ENCODE assay signal across 21 mouse cellular contexts in genomic region chr11:97301406-97301805, GRCm38 (mm10). TPM values are rescaled to one million over a fixed set of nuclear protein-coding genes. Genes with fewer than 3 reads are reported as not detected.
A peak's percentile ranks its signal among the peaks of the same experiment; 100 is the strongest.
DNase-seq lines count a peak whose midpoint lies in the region; ATAC-seq lines count a peak whose summit lies in the region.
"Had no signal": no experiment of that assay in that cellular context is flagged by ENCODE, and none has a peak within 500 bp of the region (broad histone marks: within the 10 kb centered on the region; RNA-seq: fewer than 3 reads in every experiment).

No protein-coding gene starts in this region.

- peaks cover 5% of the 10 kb centered on the region; the same call in 1 of the 2 replicates for H3K4me1 ChIP-seq in embryonic facial prominence, embryonic 15.5 days
- no peaks in the 10 kb centered on the region for H3K4me1 ChIP-seq in embryonic facial prominence, embryonic 10.5 days
- H3K4me1 ChIP-seq in heart, embryonic 14.5 days (ENCODE audit: control insufficient read depth in 2 of 2, insufficient read depth in 2 of 2, low read length in 2 of 2), result peaks cover 10 to 27% of the 10 kb centered on the region in 2 experiments
- peaks cover 12% of the 10 kb centered on the region for H3K4me1 ChIP-seq in lung, embryonic 15.5 days
- H3K4me1 ChIP-seq in stomach, embryonic 16.5 days (ENCODE audit: control insufficient read depth, insufficient read depth, low read length), result peaks cover 21% of the 10 kb centered on the region
- H3K4me1 ChIP-seq: hindbrain, embryonic 12.5 days; liver, embryonic 15.5 days; neural tube, embryonic 13.5 days had no signal

- no peak for DNase-seq in embryonic facial prominence, embryonic 10.5 days (ENCODE audit: low spot score)
- no peak for DNase-seq in heart, adult 11 months
- no peak for DNase-seq in lung, adult 18-20 months
- no peak for DNase-seq in kidney, postnatal 14 days
- DNase-seq: cerebellum, adult 11 months; cerebellum, adult 9-11 months; liver; right cerebral cortex, postnatal 4 days; thymus, adult 18-20 months; thymus, postnatal 36 days had no signal

- H3K27ac ChIP-seq in embryonic facial prominence, embryonic 15.5 days (replicated peaks), result 0 out of 2 replicates have a peak overlapping the region, but pooled peaks have one; percentile 18
- H3K27ac ChIP-seq in embryonic facial prominence, embryonic 10.5 days (replicated peaks), result no peak overlapping the region
- H3K27ac ChIP-seq in heart, embryonic 14.5 days (replicated peaks in 1 of 2; ENCODE audit: control insufficient read depth in 1 of 2, insufficient read depth in 1 of 2, low read depth in 2 of 2, low read length in 2 of 2), result peak overlapping the region; percentile 73 to 93
- H3K27ac ChIP-seq in lung, embryonic 15.5 days, result 0 out of 2 replicates have a peak overlapping the region, but pooled peaks have one; percentile 9
- H3K27ac ChIP-seq in stomach, embryonic 16.5 days (ENCODE audit: low read length), result peak overlapping the region; percentile 93
- H3K27ac ChIP-seq: hindbrain, embryonic 12.5 days; kidney, postnatal 0 days; liver, embryonic 15.5 days; macrophage; midbrain, embryonic 13.5 days; neural tube, embryonic 13.5 days had no signal

- H3K27me3 ChIP-seq in embryonic facial prominence, embryonic 15.5 days, result no peaks in the 10 kb centered on the region
- H3K27me3 ChIP-seq in embryonic facial prominence, embryonic 10.5 days (replicated peaks; ENCODE audit: low read depth, poor library complexity, severe bottlenecking), result no peaks in the 10 kb centered on the region
- no peaks in the 10 kb centered on the region for H3K27me3 ChIP-seq in heart, embryonic 14.5 days (ENCODE audit: control insufficient read depth, insufficient read depth, low read length)
- H3K27me3 ChIP-seq in lung, embryonic 15.5 days, result no peaks in the 10 kb centered on the region
- no peaks in the 10 kb centered on the region for H3K27me3 ChIP-seq in stomach, embryonic 16.5 days (ENCODE audit: control insufficient read depth, insufficient read depth, low read length)
- H3K27me3 ChIP-seq: hindbrain, embryonic 12.5 days; liver, embryonic 15.5 days; midbrain, embryonic 13.5 days; neural tube, embryonic 13.5 days had no signal

- H3K9ac ChIP-seq in embryonic facial prominence, embryonic 15.5 days, result no peak overlapping the region
- H3K9ac ChIP-seq in heart, embryonic 14.5 days (ENCODE audit: low read length), result no peak overlapping the region
- no peak overlapping the region for H3K9ac ChIP-seq in lung, embryonic 15.5 days
- no peak overlapping the region for H3K9ac ChIP-seq in stomach, embryonic 16.5 days (ENCODE audit: low read length)
- H3K9ac ChIP-seq: hindbrain, embryonic 12.5 days; liver, embryonic 15.5 days; midbrain, embryonic 13.5 days; neural tube, embryonic 13.5 days had no signal

- no peak overlapping the region for H3K4me2 ChIP-seq in embryonic facial prominence, embryonic 15.5 days (replicated peaks)
- H3K4me2 ChIP-seq in heart, embryonic 14.5 days (ENCODE audit: low read length), result no peak overlapping the region
- no peak overlapping the region for H3K4me2 ChIP-seq in lung, embryonic 15.5 days
- H3K4me2 ChIP-seq in stomach, embryonic 16.5 days (ENCODE audit: low read depth, low read length), result no peak overlapping the region
- H3K4me2 ChIP-seq: hindbrain, embryonic 12.5 days; liver, embryonic 15.5 days; midbrain, embryonic 13.5 days; neural tube, embryonic 13.5 days had no signal

- no peak overlapping the region for H3K4me3 ChIP-seq in embryonic facial prominence, embryonic 15.5 days (replicated peaks)
- H3K4me3 ChIP-seq in embryonic facial prominence, embryonic 10.5 days, result no peak overlapping the region
- no peak overlapping the region for H3K4me3 ChIP-seq in heart, embryonic 14.5 days (ENCODE audit: control insufficient read depth in 1 of 2, insufficient read depth in 1 of 2, low read depth in 1 of 2, low read length in 2 of 2)
- no peak overlapping the region for H3K4me3 ChIP-seq in lung, embryonic 15.5 days
- H3K4me3 ChIP-seq in stomach, embryonic 16.5 days (replicated peaks; ENCODE audit: low read length), result no peak overlapping the region
- H3K4me3 ChIP-seq: hindbrain, embryonic 12.5 days; liver, embryonic 15.5 days; midbrain, embryonic 13.5 days; neural tube, embryonic 13.5 days had no signal

- WGBS in embryonic facial prominence, embryonic 15.5 days, result 87% methylated on average over 16 of the region's 16 CpGs
- WGBS in embryonic facial prominence, embryonic 10.5 days, result 91% methylated on average over 16 of the region's 16 CpGs
- 71% methylated on average over 16 of the region's 16 CpGs for WGBS in heart, embryonic 14.5 days
- 69% methylated on average over 16 of the region's 16 CpGs for WGBS in lung, embryonic 15.5 days
- 82% methylated on average over 16 of the region's 16 CpGs for WGBS in stomach, embryonic 16.5 days

- no peaks in the 10 kb centered on the region for H3K9me3 ChIP-seq in embryonic facial prominence, embryonic 15.5 days (replicated peaks)
- no peaks in the 10 kb centered on the region for H3K9me3 ChIP-seq in embryonic facial prominence, embryonic 10.5 days
- H3K9me3 ChIP-seq in heart, embryonic 14.5 days (ENCODE audit: control insufficient read depth, low read length), result no peaks in the 10 kb centered on the region
- no peaks in the 10 kb centered on the region for H3K9me3 ChIP-seq in lung, embryonic 15.5 days
- no peaks in the 10 kb centered on the region for H3K9me3 ChIP-seq in stomach, embryonic 16.5 days (replicated peaks; ENCODE audit: control insufficient read depth, low read length)
- H3K9me3 ChIP-seq: hindbrain, embryonic 12.5 days; liver, embryonic 15.5 days; midbrain, embryonic 13.5 days; neural tube, embryonic 13.5 days had no signal

- no peaks in the 10 kb centered on the region for H3K36me3 ChIP-seq in embryonic facial prominence, embryonic 15.5 days
- no peaks in the 10 kb centered on the region for H3K36me3 ChIP-seq in embryonic facial prominence, embryonic 10.5 days (replicated peaks)
- H3K36me3 ChIP-seq in heart, embryonic 14.5 days (ENCODE audit: control insufficient read depth, insufficient read depth, low read length), result no peaks in the 10 kb centered on the region
- H3K36me3 ChIP-seq in lung, embryonic 15.5 days, result no peaks in the 10 kb centered on the region
- H3K36me3 ChIP-seq in stomach, embryonic 16.5 days (ENCODE audit: control insufficient read depth, insufficient read depth, low read length), result no peaks in the 10 kb centered on the region
- H3K36me3 ChIP-seq: hindbrain, embryonic 12.5 days; liver, embryonic 15.5 days; midbrain, embryonic 13.5 days; neural tube, embryonic 13.5 days had no signal

- no peak for ATAC-seq in embryonic facial prominence, embryonic 15.5 days (ENCODE audit: insufficient number of reproducible peaks, low FRiP score, low TSS enrichment, low read depth)
- no peak for ATAC-seq in heart, embryonic 14.5 days (ENCODE audit: insufficient number of reproducible peaks, insufficient read depth, low FRiP score, low read depth)
- no peak for ATAC-seq in lung, embryonic 15.5 days (ENCODE audit: borderline replicate concordance, extremely low read depth, low FRiP score, low TSS enrichment)
- ATAC-seq in stomach, embryonic 16.5 days (ENCODE audit: insufficient read depth, low FRiP score), result no peak
- ATAC-seq: forebrain, embryonic 14.5 days; midbrain, embryonic 13.5 days had no signal

RNA-seq across cellular contexts. Expression of gene Mrpl45, which starts 14.1 kb away (rescaled TPM):
- polyA plus RNA-seq in embryonic facial prominence, embryonic 15.5 days (2015; fragmentation: Nextera tagmentation; extraction: Ambion mirVana), result 36.8 and 43.6 TPM in 2 replicates
- polyA plus RNA-seq in embryonic facial prominence, embryonic 10.5 days (2016; fragmentation: Nextera tagmentation; extraction: Ambion mirVana), result 65.7 and 67.0 TPM in 2 replicates
- 56.2 and 59.2 TPM in 2 replicates for polyA plus RNA-seq in heart, embryonic 14.5 days (2014; fragmentation: Nextera tagmentation; extraction: Ambion mirVana)
- 44.6 and 47.9 TPM in 2 replicates for polyA plus RNA-seq in lung, embryonic 15.5 days (2015; fragmentation: Nextera tagmentation; extraction: Ambion mirVana)
- polyA plus RNA-seq in stomach, embryonic 16.5 days (2015; fragmentation: Nextera tagmentation; extraction: Ambion mirVana), result 38.5 and 38.6 TPM in 2 replicates

RNA-seq across cellular contexts. Expression of gene Npepps, which starts 21.0 kb away (rescaled TPM):
- polyA plus RNA-seq in embryonic facial prominence, embryonic 15.5 days (2015; fragmentation: Nextera tagmentation; extraction: Ambion mirVana), result 93.3 and 102 TPM in 2 replicates
- polyA plus RNA-seq in embryonic facial prominence, embryonic 10.5 days (2016; fragmentation: Nextera tagmentation; extraction: Ambion mirVana), result 85.5 and 88.1 TPM in 2 replicates
- 86.9 and 90.0 TPM in 2 replicates for polyA plus RNA-seq in heart, embryonic 14.5 days (2014; fragmentation: Nextera tagmentation; extraction: Ambion mirVana)
- polyA plus RNA-seq in lung, embryonic 15.5 days (2015; fragmentation: Nextera tagmentation; extraction: Ambion mirVana), result 73.6 and 76.0 TPM in 2 replicates
- polyA plus RNA-seq in stomach, embryonic 16.5 days (2015; fragmentation: Nextera tagmentation; extraction: Ambion mirVana), result 94.7 and 95.8 TPM in 2 replicates

RNA-seq across cellular contexts. Expression of gene Gpr179, which starts 50.5 kb away (rescaled TPM):
- polyA plus RNA-seq in embryonic facial prominence, embryonic 15.5 days (2015; fragmentation: Nextera tagmentation; extraction: Ambion mirVana), result 0.05 and 0.18 TPM in 2 replicates
- polyA plus RNA-seq in embryonic facial prominence, embryonic 10.5 days (2016; fragmentation: Nextera tagmentation; extraction: Ambion mirVana), result 0.05 and 0.07 TPM in 2 replicates
- polyA plus RNA-seq in heart, embryonic 14.5 days (2014; fragmentation: Nextera tagmentation; extraction: Ambion mirVana), result 0.05 TPM in 2 replicates
- 0.07 and 0.16 TPM in 2 replicates for polyA plus RNA-seq in lung, embryonic 15.5 days (2015; fragmentation: Nextera tagmentation; extraction: Ambion mirVana)
- 0.25 and 0.36 TPM in 2 replicates for polyA plus RNA-seq in stomach, embryonic 16.5 days (2015; fragmentation: Nextera tagmentation; extraction: Ambion mirVana)
- polyA plus RNA-seq: liver, embryonic 15.5 days had no signal
